Mouse (Mus musculus) adrenal gland, adult 8-10 months (tissue): Measurements from ENCODE around the gene Sned1. TPM values are rescaled to one million over a fixed set of nuclear protein-coding genes. Genes with fewer than 3 reads are reported as not detected.
"Not testable (repeated sequence)": the region's sequence is repeated elsewhere in the genome, so short reads cannot be mapped to it uniquely, and the experiment has no call there.

Experiments used
- DNase-seq: peaks from one replicate; pipeline ENCODE4 v3.0.0; 2022
- total RNA-seq, 4 experiments: library from RNA; stranded (reverse); gene quantifications; 2 replicates each; pipeline ENCODE4 v1.2.4; 2022

The Sned1 gene
- total RNA-seq, 4 experiments from 2014 or later = 22.2 to 31.9 (median 26.0) TPM

DNA sequence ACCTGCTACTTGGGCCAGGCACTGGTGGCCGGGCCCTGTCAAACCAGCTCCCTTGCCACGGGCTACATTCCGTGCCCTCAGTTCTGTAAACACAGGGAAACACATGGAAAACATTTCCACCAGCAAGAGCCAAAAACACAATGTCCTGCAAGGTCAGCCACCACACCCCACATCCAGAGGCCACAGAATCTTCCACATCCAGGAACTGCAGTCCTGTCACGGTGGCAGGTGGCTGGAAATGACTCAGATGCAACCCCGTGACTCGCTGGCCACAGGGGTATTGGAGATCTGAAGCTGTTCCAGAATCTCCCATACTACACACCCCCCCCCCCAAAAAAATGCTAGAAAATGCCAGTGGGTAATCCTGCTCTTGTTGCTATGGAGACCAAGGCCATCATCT is 6.4 kb upstream of the Sned1 start:
- DNase-seq = no peak

DNA sequence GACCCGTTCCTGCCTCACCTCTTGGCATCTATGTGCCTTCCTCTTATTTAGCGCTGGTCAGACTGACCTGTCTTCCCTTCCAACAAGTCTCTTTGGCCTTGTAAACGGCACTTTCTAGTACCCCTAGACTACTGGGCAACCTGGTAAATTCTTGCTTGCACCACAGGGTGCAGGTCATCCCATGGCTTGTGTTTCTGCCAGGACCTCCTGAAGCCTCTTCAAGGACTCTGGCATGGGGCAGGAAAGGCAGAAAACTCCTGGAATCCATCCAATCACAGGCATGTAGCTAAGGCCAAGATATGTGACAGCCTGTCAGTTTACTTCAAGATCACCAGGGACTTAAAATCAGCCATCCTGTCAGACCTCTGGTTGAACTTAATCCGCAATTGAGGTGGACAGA is 6.0 kb upstream of the Sned1 start:
- no peak for DNase-seq

DNA sequence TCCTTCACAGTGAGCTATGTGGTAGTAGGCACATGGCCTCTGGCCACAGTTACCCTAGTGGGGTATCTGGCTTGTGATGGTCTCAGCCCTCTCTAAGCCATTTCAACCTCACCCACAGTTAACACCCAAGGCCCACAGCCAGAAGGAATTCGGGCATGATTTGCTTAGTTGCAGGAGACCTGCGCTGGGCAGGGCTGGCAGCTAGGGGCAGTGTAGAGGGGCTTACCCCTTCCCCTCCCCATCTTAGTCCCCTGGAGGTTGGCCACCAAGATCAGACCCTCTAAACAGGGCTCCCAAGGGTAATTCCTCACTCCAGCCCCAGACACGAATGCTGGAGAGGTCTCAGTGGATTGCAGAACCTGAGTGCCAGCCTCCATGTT is 894 bp downstream of the Sned1 start:
- no peak for DNase-seq

DNA sequence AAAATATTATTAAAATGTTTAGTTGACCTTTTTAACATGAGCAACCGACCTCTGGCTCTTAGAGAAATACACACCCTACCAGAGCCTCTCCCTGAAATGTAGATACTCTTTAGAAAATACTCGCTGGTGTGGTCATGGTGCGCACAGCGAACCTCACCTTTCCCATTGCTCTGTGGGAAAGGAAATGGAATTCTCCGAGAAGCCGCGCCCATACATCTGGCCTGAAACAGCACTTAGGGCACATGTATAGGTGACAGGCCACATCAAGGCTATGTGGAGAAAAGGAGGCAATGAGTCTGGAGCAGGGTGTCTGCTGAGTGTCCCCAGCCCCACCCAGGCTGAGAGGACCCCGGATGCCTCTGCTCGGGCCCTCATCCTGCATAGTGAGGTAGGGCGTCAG is 2.0 kb downstream of the Sned1 start:
- DNase-seq = no peak

DNA sequence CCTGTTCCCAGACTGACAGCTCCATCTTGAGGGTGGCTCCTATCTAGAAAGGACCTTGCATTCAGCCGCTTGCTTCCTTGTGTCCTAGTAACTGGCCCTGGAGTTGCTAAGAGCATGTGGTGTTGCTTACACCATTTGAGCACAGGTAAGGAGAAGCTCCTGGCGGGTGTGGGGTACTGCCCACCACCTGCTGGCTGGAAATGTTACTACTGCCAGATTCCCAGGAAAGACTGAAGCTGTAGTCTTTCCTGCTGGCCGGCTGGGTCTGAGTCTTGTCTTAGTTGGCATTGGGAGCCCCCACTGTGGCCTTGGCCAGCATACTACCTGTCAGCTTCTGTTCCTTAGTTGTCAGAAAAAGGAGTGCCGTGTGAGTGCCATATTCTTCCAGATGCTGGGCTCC is 2.6 kb downstream of the Sned1 start:
- no peak for DNase-seq

DNA sequence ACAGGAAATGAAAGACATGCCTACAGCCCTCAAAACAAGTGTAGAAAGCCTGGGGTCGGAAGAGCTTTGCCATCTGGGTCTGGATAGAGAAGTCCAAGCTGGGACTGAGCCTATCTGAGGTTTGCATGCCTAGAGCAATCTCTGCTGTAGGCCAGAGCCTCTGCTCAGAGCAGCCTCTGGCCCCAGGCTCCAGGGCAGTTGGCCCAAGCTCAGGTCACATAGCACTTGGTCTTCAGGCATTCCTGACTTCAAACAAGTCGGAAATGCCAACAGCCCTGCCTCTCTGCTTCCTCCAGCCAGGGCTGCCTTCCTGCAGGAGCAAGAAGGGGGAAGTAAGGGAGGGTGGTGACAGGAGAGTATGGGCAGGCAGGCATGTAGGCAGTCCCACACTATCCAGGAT is 10.3 kb downstream of the Sned1 start:
- DNase-seq = no peak

DNA sequence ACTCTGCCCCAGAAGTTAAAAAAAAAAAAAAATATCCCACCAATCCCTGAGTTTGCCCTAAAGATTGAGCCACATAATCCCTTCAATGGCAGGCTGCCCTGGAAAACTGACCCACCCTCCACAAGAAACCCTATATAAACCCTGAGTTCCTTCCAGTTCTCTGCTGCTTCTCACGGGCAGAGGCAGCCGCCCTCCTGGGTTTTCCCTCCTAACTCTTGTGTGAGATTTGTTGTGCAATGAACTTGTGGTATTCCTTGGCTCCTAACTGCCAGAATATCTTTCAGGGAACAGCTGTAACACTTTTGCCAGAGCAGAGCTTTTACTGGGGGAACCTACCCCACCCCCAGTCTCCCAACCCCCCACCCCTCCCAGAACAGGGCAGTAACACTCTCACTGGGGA is 16.9 kb downstream of the Sned1 start:
- DNase-seq = no peak

DNA sequence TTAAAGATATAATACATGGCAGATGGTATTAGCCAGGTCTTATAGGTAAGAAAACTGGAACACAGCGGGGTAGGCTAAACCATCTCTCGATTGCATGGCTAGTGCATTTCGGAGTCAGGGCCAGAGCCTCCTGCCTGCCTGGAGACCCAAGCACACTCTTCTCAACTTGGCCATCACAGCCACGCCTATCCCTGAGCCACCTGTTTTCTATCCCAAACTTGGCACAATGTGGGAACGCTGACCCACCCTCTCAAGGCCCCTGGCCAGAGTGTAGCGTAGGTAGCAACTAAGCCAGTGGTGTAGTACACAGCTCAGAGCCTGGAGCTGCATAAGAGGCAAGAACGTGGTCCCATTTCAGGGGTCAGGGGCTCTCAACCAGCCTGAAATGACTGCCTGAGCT is 20.1 kb downstream of the Sned1 start:
- DNase-seq = no peak

DNA sequence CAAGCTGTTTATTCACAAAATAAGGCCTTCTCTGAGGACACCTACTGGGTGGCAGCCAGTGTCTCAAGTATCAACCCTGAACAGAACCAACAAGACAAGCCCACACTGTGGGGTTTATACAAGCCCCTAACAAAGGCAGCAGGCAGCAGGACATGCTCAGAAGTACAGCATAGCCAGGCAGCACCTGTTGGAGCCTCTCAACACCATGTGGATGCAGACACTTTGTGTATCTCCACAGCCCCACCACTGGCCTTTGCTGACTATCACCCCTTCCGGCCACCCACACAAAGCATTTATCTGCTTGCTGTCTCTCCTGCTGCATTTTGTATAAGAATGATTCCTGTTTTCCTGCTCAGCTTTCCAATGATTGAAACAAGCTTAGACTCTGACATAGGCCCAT is 21.9 kb downstream of the Sned1 start:
- no peak for DNase-seq

DNA sequence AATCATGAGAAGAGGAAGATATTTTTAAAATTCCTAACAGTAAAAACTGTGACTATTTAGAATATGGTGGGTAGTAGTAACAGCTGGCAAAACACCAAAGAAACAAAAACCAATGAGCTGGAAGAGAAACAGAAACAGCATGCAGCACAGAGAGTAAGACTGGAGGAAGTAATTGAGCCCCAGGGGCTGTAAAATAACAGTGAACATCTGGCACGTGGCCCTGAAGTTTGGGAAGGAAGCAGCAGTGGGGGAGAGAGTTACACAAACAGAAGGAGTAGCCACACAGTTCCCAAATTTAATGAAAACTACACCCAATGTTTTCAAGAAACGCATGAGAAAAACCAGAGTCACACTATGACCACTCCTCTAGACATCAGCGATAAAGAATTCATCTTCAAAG is 31.6 kb downstream of the Sned1 start:
- no peak for DNase-seq

DNA sequence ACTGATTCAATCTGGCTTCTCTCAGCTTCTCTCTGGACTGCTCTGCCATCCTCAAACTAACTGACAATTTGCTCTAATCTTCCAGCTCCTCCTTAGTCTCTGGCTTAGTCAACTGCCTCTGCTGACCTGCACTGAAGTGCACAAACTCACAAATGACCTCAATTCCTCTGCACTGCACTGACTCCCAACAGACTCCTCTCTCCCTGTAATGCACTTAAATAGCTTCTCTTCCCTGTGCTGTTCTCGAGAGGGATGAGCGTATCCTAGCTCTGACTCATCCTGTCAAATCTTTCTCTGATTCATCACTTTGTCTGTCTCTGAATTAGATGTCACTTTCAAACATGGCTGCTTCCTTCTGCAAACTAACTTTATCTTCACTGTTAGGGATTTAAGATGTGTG is 32.6 kb downstream of the Sned1 start:
- DNase-seq = no peak

DNA sequence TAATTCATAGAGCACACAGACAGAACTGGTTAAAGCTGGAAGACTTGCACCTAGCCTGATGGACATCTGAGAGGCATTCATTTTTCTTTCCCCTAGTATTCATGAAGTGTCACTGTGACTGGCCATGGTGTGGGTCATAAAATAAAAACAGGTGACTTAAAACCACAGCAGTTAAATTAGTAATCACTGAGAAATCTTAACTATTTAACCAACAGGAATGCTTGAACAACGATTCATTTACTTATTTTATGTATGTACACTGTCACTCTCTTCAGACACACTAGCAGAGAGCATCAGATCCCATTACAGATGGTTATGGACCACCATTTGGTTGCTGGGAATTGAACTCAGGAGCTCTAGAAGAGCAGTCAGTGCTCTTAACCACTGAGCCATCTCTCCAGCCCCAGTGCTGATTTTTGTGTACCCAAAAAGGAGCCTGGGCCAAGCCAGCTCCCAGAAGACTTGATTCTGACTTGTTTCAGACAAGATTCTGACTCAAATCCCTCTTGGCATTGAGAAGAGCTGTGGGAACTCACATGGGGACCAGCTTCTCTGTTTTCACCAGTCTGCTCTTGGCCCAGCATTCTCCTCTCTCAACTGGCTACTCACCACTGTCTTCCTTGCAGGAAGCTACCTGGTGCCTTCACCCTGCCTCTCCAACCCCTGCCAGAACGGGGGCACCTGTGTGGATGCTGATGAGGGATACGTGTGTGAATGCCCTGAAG is 35.0 kb downstream of the Sned1 start:
- DNase-seq = no peak

DNA sequence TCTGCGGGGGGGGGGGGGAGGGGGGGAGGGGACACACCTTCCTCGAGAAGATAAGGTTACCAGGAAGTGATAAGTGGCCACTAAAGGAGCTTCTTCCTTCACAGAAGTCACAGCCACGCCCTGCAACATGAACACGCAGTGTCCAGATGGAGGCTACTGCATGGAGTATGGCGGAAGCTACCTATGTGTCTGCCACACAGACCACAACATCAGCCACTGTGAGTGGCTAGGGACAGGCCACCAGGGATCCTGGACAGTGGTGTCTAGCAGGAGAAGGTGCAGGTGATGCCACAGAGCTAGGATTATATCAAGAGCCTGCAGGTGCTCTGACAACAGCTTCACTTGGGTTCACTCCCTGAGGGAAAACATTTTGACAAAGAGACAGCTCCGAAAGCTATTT is 36.1 kb downstream of the Sned1 start:
- no peak for DNase-seq

DNA sequence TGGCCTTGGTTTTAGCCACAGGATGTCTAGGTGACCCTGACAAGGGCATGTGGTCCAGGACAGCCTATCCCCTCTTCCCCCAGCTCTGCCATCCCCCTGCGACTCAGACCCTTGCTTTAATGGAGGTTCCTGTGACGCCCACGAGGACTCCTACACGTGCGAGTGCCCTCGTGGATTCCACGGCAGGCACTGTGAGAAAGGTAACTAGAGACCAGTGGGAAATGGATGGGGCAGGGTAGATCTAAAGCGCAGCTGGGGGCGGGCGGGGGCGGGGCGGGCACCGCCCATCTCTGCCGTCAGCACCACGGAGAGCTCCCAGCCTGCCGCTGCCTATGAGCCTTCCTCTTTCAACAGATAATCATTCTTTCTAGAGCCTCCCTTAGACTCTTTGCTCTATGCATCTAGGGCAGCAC is 36.8 kb downstream of the Sned1 start:
- DNase-seq = no peak

DNA sequence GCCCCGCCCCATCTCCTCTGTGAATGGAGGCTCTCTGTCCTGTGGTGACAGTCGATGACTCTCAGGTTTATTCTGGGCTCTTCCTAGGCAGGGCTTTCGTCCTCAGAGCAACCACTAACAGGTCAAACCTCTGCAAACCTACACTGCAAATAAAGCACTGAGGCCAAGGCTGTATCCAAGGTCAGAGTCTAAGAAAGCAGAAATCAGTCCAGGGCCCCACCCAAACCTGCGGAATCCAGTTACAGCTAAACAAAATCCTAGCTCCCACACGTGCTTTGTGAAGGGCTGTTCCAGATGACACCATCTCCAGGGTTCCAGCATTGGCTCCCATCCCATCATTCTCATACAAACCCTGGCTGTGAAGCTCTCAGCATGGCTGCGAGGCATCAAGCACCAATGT is 39.9 kb downstream of the Sned1 start:
- no peak for DNase-seq

DNA sequence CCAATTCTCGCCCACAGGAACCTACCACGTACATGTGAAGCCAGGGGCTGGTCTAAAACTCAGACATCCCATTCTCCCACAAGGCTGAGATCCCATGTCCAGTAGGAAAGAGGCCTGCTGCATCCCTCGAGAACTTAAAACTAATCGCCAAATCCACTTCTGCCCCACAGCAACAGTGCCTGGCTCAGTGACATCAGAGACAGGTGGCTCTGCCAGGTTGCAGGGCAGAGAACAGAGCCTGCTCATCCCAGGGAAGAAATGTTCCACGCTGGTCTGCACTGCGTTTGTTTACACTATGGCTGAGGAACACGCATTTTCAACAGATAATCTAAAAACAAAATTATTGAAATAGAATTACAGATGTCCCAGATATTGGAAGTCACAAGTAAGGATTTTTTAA is 41.4 kb downstream of the Sned1 start:
- DNase-seq = no peak

DNA sequence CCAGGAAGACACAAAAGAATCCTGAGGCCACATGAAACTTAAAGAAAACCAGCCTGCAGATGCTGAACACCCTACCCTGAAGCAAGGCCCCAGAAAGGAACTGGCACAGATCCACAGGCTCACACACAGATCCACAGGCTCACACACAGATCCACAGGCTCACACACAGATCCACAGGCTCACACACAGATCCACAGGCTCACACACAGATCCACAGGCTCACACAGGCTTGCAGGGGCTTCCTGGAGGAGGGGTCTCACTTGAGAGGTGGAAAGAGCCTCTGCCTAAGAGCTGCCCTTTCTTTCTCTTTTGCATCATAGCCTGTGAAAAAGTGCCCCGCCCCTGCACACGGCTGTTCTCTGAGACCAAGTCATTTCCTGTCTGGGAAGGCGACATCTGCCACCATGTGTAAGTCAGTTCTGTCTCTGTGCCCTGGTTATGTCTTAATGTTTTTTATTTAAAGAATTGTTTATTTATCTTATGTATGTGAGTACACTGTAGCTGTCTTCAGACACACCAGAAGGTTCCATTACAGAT is 54.1 kb downstream of the Sned1 start:
- no peak for DNase-seq

DNA sequence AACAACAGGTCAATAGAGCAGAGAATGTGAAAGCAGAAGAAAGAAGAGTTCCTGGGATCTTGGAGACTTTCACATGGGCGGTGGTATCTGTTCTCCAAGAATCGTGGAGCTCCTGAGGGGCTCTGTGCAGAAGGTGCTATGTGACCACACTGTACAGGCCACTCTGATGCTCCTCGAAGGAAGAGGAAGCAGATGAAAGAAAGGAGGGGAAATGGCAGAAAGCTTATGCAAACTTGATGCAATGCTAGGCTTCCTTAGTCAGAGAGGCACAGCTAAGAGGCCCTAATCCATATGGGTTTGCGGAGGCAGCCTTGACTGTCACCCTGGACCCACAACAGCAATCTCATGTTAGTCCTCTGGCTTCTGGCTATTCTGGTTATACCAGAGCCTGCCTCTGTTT is 55.3 kb downstream of the Sned1 start:
- DNase-seq = no peak

DNA sequence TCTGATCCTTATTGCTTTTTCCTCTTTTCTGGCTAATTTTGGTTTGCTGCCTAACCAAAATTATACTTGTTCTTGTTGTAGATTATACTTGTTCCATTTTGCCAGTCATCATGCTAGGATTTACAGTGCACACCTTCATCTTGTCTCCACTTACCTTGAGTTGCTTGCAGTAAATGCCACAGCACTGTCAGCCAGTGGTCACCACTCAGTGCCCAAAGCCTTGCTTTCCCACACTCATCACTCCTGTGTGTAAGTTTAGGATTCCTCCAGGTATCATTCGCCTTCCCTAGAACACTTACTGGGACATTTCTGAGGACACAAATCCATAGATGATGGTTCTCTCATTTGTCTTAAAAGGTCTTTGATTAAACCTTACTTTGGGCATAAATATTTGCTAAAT is 56.0 kb downstream of the Sned1 start:
- no peak for DNase-seq

DNA sequence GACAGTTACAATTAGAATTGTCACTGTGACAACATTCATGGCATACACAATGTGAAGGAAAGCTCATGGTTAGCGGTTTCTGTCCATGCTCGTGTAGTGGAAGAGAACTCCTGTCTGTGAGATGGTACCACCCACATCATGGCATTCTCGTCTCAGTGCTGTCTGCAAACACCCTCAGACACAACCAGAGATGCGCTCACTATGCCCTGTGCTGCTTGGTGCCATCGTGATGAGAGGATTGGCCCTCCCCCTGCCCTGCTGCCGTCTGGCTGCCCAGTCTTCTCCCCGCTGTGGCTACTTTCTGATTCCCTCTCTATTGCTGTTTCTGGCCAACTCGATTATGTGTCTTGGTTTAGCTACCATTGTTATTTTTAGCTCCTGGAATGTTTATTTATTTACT is 56.4 kb downstream of the Sned1 start:
- DNase-seq = no peak

DNA sequence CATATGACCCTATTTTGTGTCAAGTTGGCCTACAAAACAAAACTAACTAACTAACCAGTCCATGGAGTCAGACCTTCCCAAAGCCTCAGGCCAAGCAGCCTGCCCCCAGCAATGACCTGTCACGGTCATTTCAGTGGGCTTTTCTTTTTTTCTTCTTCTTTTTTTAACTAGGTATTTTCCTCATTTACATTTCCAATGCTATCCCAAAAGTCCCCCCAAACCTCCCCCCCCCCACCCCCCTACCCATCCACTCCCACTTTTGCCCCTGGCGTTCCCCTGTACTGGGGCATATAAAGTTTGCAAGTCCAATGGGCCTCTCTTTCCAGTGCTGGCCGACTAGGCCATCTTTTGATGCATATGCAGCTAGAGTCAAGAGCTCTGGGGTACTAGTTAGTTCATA is 58.9 kb downstream of the Sned1 start:
- DNase-seq = not testable (repeated sequence)

DNA sequence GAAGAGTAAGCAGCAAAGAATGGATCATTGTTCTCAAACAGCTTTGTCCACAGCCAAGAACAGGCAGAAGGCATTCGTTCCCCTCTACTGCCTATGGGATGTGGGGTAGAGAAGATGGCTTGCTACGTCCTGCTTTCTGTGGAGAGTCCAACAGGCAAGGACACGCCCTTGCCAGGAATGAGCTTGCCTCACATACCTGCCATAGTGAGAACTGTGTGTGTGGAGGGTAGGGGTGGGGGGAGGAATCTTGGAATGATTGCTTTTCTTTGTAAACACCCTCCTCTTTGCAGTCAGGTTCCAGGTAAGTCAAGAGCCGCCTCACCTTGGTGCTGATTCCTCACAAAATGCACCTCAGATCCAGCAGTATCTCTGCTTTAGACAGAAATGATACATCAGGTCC is 64.2 kb downstream of the Sned1 start:
- no peak for DNase-seq

DNA sequence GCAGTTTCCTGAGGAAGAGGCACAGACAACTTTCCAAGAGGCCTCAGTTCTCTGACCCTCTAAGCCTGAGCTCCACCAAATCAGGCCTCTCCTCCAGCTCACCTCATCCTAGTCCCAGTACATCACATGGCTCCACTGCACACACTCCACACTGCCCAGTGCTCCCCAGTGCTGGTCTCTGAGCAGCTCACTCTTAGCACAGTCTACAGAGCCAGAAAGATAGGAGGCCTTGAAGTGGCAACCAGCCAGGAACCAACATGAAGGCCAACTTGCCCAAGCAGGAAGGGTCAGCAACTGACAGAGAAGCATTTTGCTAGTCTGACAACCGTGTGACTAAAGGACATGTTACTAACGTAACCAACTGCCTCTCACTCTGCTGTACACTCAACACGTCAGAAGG is 64.9 kb downstream of the Sned1 start:
- peak; percentile 83 for DNase-seq

DNA sequence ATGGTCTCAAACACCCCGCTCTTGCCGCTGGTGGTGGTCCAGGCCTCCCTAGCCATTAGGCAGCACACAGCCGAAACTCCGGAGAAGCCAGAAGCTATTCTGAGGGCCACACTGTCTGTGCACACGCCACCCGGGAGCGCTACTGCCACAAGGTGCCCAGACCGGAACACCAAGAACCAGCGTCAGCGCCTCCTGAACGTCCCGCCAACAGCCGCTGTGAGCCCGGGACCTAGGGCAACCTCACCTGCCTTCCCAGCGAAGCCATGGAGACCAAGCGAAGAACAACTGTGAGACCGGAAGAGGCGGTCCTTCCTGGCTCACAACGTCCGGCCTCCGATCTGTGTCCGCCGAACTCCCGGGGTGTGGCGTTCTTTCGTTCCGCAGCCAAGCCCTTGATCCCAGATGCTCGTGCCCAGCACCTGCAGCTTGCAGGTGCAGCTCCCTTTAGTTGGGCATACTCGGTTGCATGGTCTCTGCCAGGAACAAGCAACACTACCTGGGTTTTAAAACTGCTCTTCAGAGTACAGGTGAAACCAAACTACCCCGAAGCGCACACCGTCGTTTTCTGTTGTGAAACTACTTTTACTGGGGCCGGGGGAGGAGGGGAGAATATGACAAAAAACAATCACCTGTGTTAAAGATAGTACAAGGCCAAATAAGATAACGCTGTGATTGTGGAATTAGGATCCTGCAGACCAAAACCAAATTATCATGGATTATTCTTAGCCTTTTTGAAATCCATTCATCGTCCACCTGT is 70.1 kb downstream of the Sned1 start, which contains the start of gene Mterf4:
Gene Mterf4 (minus strand): TSS at position 335 of the 757 bp plus-strand sequence.
- DNase-seq = peak; percentile 71
